Mouse (Mus musculus) heart, adult 2 months (tissue): ENCODE measurements around the gene Mindy4.

Experiments used
- CTCF ChIP-seq: fragments of 200-600 bp; IDR thresholded peaks from 2 replicates; pipeline ENCODE4 v1.8.1; 2022; ENCODE audit warnings: antibody characterized with exemption, mild to moderate bottlenecking, moderate library complexity
- POLR2A ChIP-seq: fragments of 200-500 bp; IDR thresholded peaks from 2 replicates; pipeline ENCODE4 v1.6.1; 2011; ENCODE audit warnings: mild to moderate bottlenecking, low read depth, low read length, control low read depth; ENCODE audit not compliant: insufficient read depth

DNA sequence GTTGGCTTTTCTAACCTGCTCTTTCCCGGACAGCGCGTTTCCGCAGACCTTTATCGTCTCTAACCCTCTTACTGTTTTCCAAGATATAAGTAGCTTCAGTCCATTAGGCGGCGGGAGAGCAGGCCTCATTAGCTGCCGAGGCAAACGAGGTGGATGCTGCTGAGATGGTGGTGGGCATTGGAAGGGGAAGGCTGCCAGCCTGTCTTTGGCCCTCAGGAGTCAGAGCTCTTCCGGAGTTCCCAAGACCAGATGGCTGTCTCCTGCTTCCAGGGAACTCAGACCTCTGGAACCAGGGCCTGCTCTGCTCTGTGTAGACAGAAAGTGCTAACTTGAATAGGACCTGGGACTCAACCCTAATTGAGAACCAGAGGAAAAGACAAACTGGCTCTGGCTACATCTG lies 140.3 kb downstream of the Mindy4 start:
- TF ChIP-seq CTCF (no peak), POLR2A (no peak)
